ENCODE assay signal across 12 mouse cellular contexts in the genomic region with DNA sequence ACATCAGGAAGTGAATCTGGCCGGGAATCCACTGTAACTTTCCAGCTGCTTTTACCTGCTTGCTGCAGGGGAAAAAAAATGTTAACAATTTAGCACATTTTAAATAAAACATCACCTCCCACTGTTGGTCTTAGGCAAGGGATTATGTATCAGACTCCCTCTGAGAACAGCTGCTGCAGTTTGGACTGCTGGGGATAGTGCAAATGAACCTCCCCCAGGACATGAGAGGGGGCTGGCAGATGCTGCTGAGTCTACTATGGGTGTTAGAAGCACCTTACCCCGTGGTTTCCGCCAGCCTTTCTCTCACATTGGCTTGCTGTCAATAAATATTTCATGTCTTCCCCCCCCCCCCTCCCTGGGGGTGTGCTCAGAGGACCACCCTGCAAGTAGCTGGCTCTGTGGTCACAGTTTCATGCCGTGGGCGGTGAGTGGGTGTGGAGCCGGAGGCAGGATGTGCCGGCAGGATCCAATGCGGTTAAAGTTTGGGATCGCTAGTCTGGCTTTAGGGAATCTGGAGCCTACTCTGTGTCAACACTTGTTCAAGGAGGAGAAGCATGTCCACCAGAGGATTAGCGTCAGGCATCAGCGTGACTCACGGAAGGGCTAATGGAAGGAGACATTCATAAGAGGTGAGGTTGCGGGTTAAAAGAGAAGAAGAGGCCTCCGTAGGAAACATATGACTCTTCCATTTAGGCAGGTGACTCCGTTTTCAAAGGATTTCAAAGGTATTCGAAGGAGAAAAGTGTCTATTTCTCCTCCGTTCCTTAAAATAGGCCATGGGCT. TPM values are rescaled to one million over a fixed set of nuclear protein-coding genes. Genes with fewer than 3 reads are reported as not detected.
A peak's percentile ranks its signal among the peaks of the same experiment; 100 is the strongest.
DNase-seq lines count a peak whose midpoint lies in the region; ATAC-seq lines count a peak whose summit lies in the region.
"Had no signal": no experiment of that assay in that cellular context is flagged by ENCODE, and none has a peak within 500 bp of the region (broad histone marks: within the 10 kb centered on the region; RNA-seq: fewer than 3 reads in every experiment).

No protein-coding gene starts in this region.

- no peak for DNase-seq in heart, adult 11 months
- DNase-seq in liver, embryonic 11.5 days (ENCODE audit: low spot score), result no peak
- DNase-seq in midbrain, embryonic 14.5 days, result peak; percentile 34
- DNase-seq in layer of hippocampus, postnatal 25 days (ENCODE audit: extremely low spot score in 1 of 2, low spot score in 1 of 2), result no peak
- no peak for DNase-seq in cerebellum, postnatal 4 days (ENCODE audit: low spot score in 2 of 2)
- DNase-seq: adrenal gland, adult 8-10 months; gastrocnemius, postnatal 10 days; thymus, postnatal 4 days had no signal

- WGBS in heart, embryonic 13.5 days, result 18% methylated on average over 17 of the region's 17 CpGs
- WGBS in liver, embryonic 11.5 days, result 26% methylated on average over 17 of the region's 17 CpGs
- 21% methylated on average over 17 of the region's 17 CpGs for WGBS in liver, embryonic 12.5 days (ENCODE audit: insufficient replicate concordance)
- WGBS in embryonic facial prominence, embryonic 12.5 days, result 26% methylated on average over 17 of the region's 17 CpGs
- WGBS in midbrain, embryonic 14.5 days, result 26% methylated on average over 17 of the region's 17 CpGs

- no peak overlapping the region for H3K27ac ChIP-seq in heart, embryonic 13.5 days (replicated peaks)
- no peak overlapping the region for H3K27ac ChIP-seq in liver, embryonic 11.5 days (ENCODE audit: low read depth, low read length)
- no peak overlapping the region for H3K27ac ChIP-seq in liver, embryonic 12.5 days
- no peak overlapping the region for H3K27ac ChIP-seq in embryonic facial prominence, embryonic 12.5 days
- no peak overlapping the region for H3K27ac ChIP-seq in midbrain, embryonic 14.5 days (replicated peaks; ENCODE audit: low read depth, low read length)

- ATAC-seq in heart, embryonic 13.5 days (ENCODE audit: extremely low read depth, insufficient number of reproducible peaks, low FRiP score, low TSS enrichment), result no peak
- no peak for ATAC-seq in liver, embryonic 11.5 days (replicated peaks; ENCODE audit: low FRiP score)
- ATAC-seq in liver, embryonic 12.5 days, result no peak
- ATAC-seq in embryonic facial prominence, embryonic 12.5 days (ENCODE audit: insufficient number of reproducible peaks, insufficient read depth, low FRiP score, low TSS enrichment), result no peak
- peak; percentile 46; the same call in 1 of the 2 replicates for ATAC-seq in midbrain, embryonic 14.5 days (ENCODE audit: low FRiP score, low TSS enrichment)

- H3K4me1 ChIP-seq in heart, embryonic 13.5 days, result peaks cover 3% of the 10 kb centered on the region; the same call in 1 of the 2 replicates
- no peaks in the 10 kb centered on the region for H3K4me1 ChIP-seq in liver, embryonic 11.5 days (replicated peaks; ENCODE audit: control insufficient read depth, insufficient read depth, low read length)
- no peaks in the 10 kb centered on the region for H3K4me1 ChIP-seq in liver, embryonic 12.5 days
- H3K4me1 ChIP-seq in embryonic facial prominence, embryonic 12.5 days, result peaks cover 11% of the 10 kb centered on the region
- peaks cover 17% of the 10 kb centered on the region; the same call in 1 of the 2 replicates for H3K4me1 ChIP-seq in midbrain, embryonic 14.5 days (ENCODE audit: control insufficient read depth, insufficient read depth, low read length)

- peak overlapping the region; percentile 53 for H3K4me2 ChIP-seq in heart, embryonic 13.5 days
- H3K4me2 ChIP-seq in liver, embryonic 11.5 days, result peak overlapping the region; percentile 29; the same call in 1 of the 2 replicates
- H3K4me2 ChIP-seq in liver, embryonic 12.5 days, result no peak overlapping the region
- peak overlapping the region; percentile 27; the same call in 1 of the 2 replicates for H3K4me2 ChIP-seq in embryonic facial prominence, embryonic 12.5 days (replicated peaks)
- H3K4me2 ChIP-seq in midbrain, embryonic 14.5 days (ENCODE audit: low read length), result peak overlapping the region; percentile 11; the same call in 1 of the 2 replicates

- no peaks in the 10 kb centered on the region for H3K36me3 ChIP-seq in heart, embryonic 13.5 days
- H3K36me3 ChIP-seq in liver, embryonic 11.5 days (ENCODE audit: control insufficient read depth, insufficient read depth, low read length), result no peaks in the 10 kb centered on the region
- no peaks in the 10 kb centered on the region for H3K36me3 ChIP-seq in liver, embryonic 12.5 days
- H3K36me3 ChIP-seq in embryonic facial prominence, embryonic 12.5 days, result no peaks in the 10 kb centered on the region
- H3K36me3 ChIP-seq in midbrain, embryonic 14.5 days (ENCODE audit: control insufficient read depth, insufficient read depth, low read length), result no peaks in the 10 kb centered on the region

- H3K9ac ChIP-seq in heart, embryonic 13.5 days, result no peak overlapping the region
- H3K9ac ChIP-seq in liver, embryonic 11.5 days (ENCODE audit: low read depth, low read length), result no peak overlapping the region
- H3K9ac ChIP-seq in liver, embryonic 12.5 days, result no peak overlapping the region
- H3K9ac ChIP-seq in embryonic facial prominence, embryonic 12.5 days, result no peak overlapping the region
- no peak overlapping the region for H3K9ac ChIP-seq in midbrain, embryonic 14.5 days (replicated peaks; ENCODE audit: low read length)

- H3K9me3 ChIP-seq in heart, embryonic 13.5 days, result no peaks in the 10 kb centered on the region
- no peaks in the 10 kb centered on the region for H3K9me3 ChIP-seq in liver, embryonic 11.5 days (ENCODE audit: control insufficient read depth, low read length)
- H3K9me3 ChIP-seq in liver, embryonic 12.5 days (replicated peaks), result no peaks in the 10 kb centered on the region
- H3K9me3 ChIP-seq in embryonic facial prominence, embryonic 12.5 days, result no peaks in the 10 kb centered on the region
- H3K9me3 ChIP-seq in midbrain, embryonic 14.5 days (ENCODE audit: control insufficient read depth, low read length), result no peaks in the 10 kb centered on the region

- H3K4me3 ChIP-seq in heart, embryonic 13.5 days, result no peak overlapping the region
- no peak overlapping the region for H3K4me3 ChIP-seq in liver, embryonic 11.5 days (ENCODE audit: low read depth, low read length)
- no peak overlapping the region for H3K4me3 ChIP-seq in liver, embryonic 12.5 days
- no peak overlapping the region for H3K4me3 ChIP-seq in embryonic facial prominence, embryonic 12.5 days
- no peak overlapping the region for H3K4me3 ChIP-seq in midbrain, embryonic 14.5 days (replicated peaks; ENCODE audit: low read depth, low read length)

- H3K27me3 ChIP-seq in heart, embryonic 13.5 days (replicated peaks), result peaks cover 20% of the 10 kb centered on the region
- peaks cover 6% of the 10 kb centered on the region for H3K27me3 ChIP-seq in liver, embryonic 11.5 days (replicated peaks; ENCODE audit: control insufficient read depth, insufficient read depth, low read length)
- H3K27me3 ChIP-seq in liver, embryonic 12.5 days (replicated peaks), result peaks cover 18% of the 10 kb centered on the region
- peaks cover 9% of the 10 kb centered on the region; the same call in 1 of the 2 replicates for H3K27me3 ChIP-seq in embryonic facial prominence, embryonic 12.5 days
- no peaks in the 10 kb centered on the region for H3K27me3 ChIP-seq in midbrain, embryonic 14.5 days (ENCODE audit: control insufficient read depth, insufficient read depth, low read length)

RNA-seq across cellular contexts. Expression of gene Fgf5, which starts 29.9 kb away (rescaled TPM):
- polyA plus RNA-seq in heart, embryonic 13.5 days (2015; fragmentation: Nextera tagmentation; extraction: Ambion mirVana), result 0.60 and 0.82 TPM in 2 replicates
- 2.3 and 2.8 TPM in 2 replicates for polyA plus RNA-seq in liver, embryonic 11.5 days (2014; fragmentation: Nextera tagmentation; extraction: Ambion mirVana)
- polyA plus RNA-seq in liver, embryonic 12.5 days (2016; fragmentation: Nextera tagmentation; extraction: Ambion mirVana), result 0.33 and 0.83 TPM in 2 replicates
- 2.0 and 2.4 TPM in 2 replicates for polyA plus RNA-seq in embryonic facial prominence, embryonic 12.5 days (2016; fragmentation: Nextera tagmentation; extraction: Ambion mirVana)
- polyA plus RNA-seq in midbrain, embryonic 14.5 days (2014; fragmentation: Nextera tagmentation; extraction: Ambion mirVana), result 1.1 and 1.4 TPM in 2 replicates
- 1 to 10 TPM; 3.7 to 4.7 TPM for total RNA-seq in layer of hippocampus, postnatal 25 days (2021)
- total RNA-seq: common myeloid progenitor, adult 5-6 weeks had no signal

RNA-seq across cellular contexts. Expression of gene Cfap299, which starts 45.2 kb away (rescaled TPM):
- 0.36 and 0.40 TPM in 2 replicates for polyA plus RNA-seq in heart, embryonic 13.5 days (2015; fragmentation: Nextera tagmentation; extraction: Ambion mirVana)
- 0.70 TPM in 1 of 2 replicates, not detected in the other for polyA plus RNA-seq in liver, embryonic 11.5 days (2014; fragmentation: Nextera tagmentation; extraction: Ambion mirVana)
- polyA plus RNA-seq in liver, embryonic 12.5 days (2016; fragmentation: Nextera tagmentation; extraction: Ambion mirVana), result not detected in 2 replicates
- polyA plus RNA-seq in embryonic facial prominence, embryonic 12.5 days (2016; fragmentation: Nextera tagmentation; extraction: Ambion mirVana), result 0.46 and 0.83 TPM in 2 replicates
- 0.59 and 1.3 TPM in 2 replicates for polyA plus RNA-seq in midbrain, embryonic 14.5 days (2014; fragmentation: Nextera tagmentation; extraction: Ambion mirVana)
- total RNA-seq in layer of hippocampus, postnatal 25 days (2021), result under 1 TPM in 1 of 2 experiments, not detected in 1; 0.54 TPM
- total RNA-seq: adrenal gland, adult 8-10 months; common myeloid progenitor, adult 5-6 weeks; gastrocnemius, postnatal 10 days had no signal
